Mouse (Mus musculus) layer of hippocampus, adult 9-11 months (tissue): Measurements from ENCODE around the gene Naglu.

Experiments
- DNase-seq: peaks from one replicate; pipeline ENCODE4 v3.0.0; 2022

The Naglu gene

DNA sequence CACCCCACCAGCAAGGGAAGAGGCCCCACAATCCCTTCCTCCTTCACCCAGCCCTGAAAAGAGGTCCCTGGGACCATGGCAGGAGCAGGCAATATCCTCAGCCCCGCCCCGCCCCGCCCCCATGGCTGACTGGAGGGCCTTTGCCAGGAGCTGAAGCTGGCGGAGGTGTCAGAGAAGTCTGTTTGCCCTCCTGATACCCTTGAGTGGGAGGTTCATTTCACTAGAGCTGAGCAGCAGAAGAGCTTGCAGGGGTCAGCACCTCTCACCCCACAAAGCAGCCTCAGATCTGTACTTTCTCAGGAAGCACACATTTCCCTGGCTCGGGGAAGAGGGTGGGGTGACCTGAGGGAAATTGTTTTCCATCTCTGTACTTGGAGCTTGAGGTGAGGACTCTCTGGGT is 11.1 kb upstream of the Naglu start:
- DNase-seq = no peak

GRCm38 (mm10) chr11:101059473-101059872 is 10.3 kb upstream of the Naglu start:
- no peak for DNase-seq

GRCm38 (mm10) chr11:101060126-101060525 is 9.7 kb upstream of the Naglu start:
- peak; percentile 73 for DNase-seq

GRCm38 (mm10) chr11:101061049-101061448 is 8.8 kb upstream of the Naglu start:
- no peak for DNase-seq

GRCm38 (mm10) chr11:101062165-101062884 is 7.5 kb upstream of the Naglu start:
- peak; percentile 76 for DNase-seq

GRCm38 (mm10) chr11:101062971-101063675 is 6.7 kb upstream of the Naglu start:
- no peak for DNase-seq

DNA sequence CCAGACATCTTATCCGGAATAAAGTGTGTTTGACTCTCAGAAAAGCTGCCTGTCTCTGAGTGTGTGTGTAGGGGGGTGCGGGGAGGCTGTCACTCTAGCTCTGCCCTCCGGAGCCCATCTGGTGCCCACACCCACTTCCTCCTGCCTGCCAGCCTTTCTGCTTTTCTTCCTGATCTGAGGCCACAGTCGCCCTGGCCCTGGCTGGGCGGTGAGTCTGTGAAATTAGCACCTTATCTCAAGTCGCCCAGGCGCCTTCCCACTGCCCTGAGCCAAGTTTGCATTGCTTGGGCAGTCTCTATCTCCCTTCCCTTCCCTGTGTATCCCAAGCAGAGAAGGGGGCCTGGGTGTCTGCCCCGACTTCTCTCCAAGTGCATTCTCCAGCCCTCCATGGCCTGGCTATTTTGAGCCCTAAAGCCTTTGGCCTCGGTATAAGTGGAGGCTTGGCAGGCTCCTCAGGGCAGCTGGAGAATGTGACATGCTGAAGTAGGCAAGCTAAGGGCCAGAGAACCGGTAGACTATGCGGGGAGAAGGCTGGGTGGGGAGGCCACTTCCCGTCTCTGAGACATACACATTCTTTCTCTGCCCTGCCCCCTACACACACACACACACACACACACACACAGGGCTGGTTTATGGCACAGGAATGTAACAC is 6.0 kb upstream of the Naglu start:
- peak; percentile 84 for DNase-seq

- no peak for DNase-seq
These were observed 5.3 kb upstream of the Naglu start for GRCm38 (mm10) chr11:101064462-101064861.

GRCm38 (mm10) chr11:101065002-101065401 is 4.8 kb upstream of the Naglu start:
- DNase-seq = no peak

DNA sequence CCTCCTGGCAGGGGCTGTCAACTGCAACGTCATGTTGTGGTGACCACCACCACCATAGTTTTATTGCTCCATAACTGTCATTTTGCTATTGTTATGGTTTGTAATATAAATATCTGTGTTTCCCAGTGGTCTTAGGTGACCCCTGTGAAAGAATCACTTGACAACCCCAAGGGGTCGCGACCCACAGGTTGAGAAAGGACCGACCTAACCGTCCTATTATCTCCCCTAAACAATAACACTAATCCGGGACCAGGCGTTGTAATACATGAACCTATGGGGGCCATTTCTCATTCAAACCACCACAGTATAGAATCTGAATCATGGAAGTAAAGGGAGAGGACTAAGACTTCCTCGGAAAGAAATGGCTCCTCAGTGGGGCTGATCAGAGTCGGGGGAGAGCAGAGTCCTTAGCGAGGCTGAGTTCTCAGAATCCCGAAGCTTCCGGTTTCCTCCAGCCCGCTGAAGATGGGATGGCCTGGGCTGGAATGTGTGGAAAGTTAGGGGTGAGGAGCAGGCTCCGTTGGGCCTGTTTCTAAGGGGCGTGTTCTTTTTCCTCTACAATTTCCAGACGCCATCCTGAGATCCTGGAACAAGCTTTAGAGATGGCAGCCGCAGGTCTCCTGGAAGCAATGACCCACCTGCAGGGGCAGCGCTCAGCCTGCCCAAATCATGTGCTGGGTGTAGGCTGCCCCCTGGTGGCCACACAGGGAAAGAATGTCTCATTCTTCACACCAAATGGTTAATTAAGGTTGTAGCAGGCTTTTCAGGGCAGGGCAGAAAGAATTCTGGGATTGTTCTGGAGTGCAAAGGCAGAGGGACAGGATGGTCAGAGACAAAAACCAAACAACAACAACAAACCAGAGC is 3.0 kb upstream of the Naglu start:
- DNase-seq = peak; percentile 77

- no peak for DNase-seq
These were observed 346 bp downstream of the Naglu start for GRCm38 (mm10) chr11:101070189-101070527.

DNA sequence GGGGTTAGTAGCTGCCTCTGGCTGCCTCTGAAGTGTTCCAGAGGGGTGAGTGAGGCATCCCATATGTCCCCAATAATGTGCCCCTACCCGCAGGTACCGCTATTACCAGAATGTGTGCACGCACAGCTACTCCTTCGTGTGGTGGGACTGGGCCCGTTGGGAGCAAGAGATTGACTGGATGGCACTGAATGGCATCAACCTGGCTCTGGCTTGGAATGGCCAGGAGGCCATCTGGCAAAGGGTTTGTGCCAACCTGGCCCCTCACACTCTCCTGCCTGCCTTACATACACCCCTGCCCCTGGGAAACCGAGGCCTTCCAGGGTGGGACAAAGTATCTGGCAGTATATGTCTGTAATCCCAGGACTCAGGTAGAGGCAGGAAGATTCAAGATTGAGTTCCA is 1.2 kb downstream of the Naglu start:
- DNase-seq = no peak

DNA sequence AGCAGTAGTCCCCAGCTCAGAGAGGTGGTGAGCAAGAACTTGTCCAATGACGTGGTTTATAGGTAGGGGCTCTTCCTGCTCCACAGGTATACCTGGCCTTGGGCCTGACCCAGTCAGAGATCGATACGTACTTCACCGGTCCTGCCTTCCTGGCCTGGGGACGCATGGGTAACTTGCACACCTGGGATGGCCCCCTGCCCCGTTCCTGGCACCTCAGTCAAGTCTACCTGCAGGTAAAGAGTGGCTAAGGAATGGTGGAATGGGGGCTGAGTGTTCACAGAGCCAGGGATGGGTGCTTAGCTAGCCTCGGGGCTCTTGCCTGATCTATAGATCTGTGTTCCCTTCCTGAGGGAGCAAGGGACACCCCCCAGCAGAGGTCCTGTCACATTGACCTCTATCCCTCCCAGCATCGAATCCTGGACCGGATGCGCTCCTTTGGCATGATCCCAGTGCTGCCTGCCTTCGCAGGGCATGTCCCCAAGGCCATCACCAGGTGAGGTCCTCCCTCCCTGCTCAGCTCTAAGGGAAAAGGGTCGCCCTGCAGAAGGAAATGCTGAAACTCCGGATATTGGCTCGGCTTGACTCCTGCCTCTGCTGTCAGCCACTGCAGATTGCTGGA is 2.1 kb downstream of the Naglu start:
- DNase-seq = no peak

DNA sequence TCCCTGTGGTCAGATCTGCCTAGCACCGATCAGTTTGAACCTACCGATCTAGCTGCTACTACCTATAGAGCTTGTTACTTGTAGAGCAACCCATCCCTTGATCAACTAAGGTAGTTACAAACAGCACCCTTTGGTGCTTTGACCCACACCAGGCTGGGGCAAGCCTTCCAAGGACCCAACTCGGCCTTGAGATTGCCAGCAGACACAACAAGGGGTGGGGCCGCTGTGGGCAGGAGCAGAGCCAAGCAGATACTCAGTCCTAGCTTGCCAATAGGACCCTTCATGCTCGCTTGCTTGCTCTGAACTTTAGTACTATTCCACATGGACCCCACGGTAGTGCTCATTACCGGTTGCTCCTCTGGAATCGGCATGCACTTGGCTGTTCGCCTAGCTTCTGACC is 8.3 kb downstream of the Naglu start, which contains the start of gene Hsd17b1:
Gene Hsd17b1 (plus strand): TSS at position 291 of the 400 bp plus-strand sequence.
- DNase-seq = no peak

- DNase-seq = peak; percentile 4
These were observed 9.9 kb downstream of the Naglu start for GRCm38 (mm10) chr11:101079746-101080145.

DNA sequence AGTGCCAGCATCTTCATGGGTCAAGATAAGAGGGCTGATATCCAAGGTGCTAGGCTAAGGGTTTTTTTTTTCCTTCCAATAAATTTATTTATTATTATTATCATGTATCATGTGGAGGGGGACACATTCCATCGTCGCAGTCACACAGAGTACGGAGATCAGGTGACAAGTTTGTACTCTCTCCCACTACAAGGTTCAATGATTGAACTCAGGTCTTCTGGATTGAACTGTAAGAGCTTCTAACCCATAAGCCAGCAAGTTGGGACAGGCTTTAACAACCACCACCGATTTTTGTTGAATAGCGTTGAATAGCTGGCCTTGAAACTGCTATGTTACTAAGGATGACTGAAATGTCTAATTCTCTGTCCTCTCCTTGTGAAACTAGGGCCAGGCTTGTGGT is 10.6 kb downstream of the Naglu start:
- peak; percentile 2 for DNase-seq

GRCm38 (mm10) chr11:101081659-101082058 is 11.8 kb downstream of the Naglu start:
- DNase-seq = peak; percentile 4

DNA sequence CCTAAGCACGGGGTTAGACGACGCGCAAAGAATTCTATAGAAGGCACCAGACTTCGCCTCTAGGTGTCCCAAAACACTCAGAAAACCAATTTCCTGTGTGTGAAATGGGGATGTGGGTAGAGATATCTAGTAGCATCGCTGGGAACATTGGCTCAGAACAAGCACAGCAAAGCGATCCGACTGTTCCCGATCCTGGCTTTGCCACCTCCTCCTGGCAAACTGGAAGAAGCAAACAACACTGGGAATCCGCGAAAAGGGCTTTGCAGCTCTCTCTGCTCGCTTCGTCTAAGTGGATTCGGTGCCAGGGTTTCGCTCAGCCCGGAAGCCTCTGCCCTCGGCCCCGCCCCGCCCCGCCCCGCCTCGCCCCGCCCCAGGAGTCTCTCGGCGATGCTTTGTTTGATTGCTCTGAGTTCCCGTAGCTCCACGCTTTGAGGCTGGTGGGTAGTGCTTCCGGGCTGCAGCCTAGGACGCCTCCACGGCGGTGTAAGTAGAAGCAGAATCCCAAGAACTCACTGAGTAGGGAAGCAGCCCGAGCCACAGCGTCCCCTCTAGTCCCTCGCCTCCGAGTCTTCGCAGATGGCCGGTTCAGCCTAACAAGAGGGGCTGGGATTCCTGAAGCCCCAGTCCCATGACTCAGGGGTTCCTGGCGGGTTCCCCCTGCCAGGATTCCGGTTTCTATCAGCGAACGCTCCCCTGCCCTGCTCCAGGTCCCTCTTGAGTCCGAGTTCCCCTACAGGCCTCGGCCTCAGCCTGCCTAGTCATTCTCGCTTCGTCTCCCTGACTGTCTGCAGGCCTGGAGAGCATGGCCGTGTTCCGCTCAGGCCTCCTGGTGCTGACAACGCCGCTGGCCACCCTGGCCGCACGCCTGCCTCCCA is 12.6 kb downstream of the Naglu start, which contains the start of gene Coasy:
Gene Coasy (plus strand): TSS at position 358 of the 875 bp plus-strand sequence.
- peak; percentile 93 for DNase-seq

GRCm38 (mm10) chr11:101083083-101083697 is 13.4 kb downstream of the Naglu start:
- no peak for DNase-seq

DNA sequence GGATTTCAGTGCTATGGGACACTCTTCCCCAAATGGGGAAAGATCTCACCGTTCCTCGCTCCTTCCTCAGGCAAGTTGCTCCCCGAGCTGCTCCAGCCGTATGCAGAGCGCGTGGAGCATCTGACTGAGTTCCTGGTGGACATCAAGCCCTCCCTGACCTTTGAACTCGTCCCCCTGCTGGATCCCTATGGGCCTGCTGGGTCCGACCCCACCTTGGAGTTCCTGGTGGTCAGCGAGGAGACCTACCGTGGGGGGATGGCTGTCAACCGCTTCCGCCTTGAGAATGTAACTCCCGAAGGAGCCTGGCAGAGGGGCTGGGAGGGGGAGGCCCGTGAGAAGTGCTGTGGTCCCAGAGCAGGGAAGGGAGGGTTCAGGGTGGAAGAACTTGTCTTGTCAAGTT is 14.4 kb downstream of the Naglu start:
- no peak for DNase-seq

GRCm38 (mm10) chr11:101084811-101085210 is 15.0 kb downstream of the Naglu start:
- no peak for DNase-seq
